Mouse (Mus musculus) intestine, postnatal 0 days (tissue): ENCODE measurements around the gene Trpv4. TPM values are rescaled to one million over a fixed set of nuclear protein-coding genes. Genes with fewer than 3 reads are reported as not detected.
A peak's percentile ranks its signal among the peaks of the same experiment; 100 is the strongest.

ENCODE experiments used
- ATAC-seq: fragments of 200-750 bp; cut with Nextera tagmentation; 2 replicates; pipeline ENCODE4 v1.8.0; 2017; ENCODE audit warnings: mild to moderate bottlenecking, moderate TSS enrichment, moderate library complexity
- H3K27ac ChIP-seq: fragments of 300-500 bp; sonication (generic); 2 replicates; pipeline ENCODE4 v1.5.1; 2014; ENCODE audit warnings: mild to moderate bottlenecking, low read depth, low read length, moderate library complexity
- H3K27me3 ChIP-seq: fragments of 300-500 bp; sonication (generic); replicated peaks from 2 replicates; pipeline ENCODE4 v1.6.1; 2014; ENCODE audit warnings: low read length, mixed read lengths; ENCODE audit not compliant: control insufficient read depth, insufficient read depth
- H3K36me3 ChIP-seq: fragments of 300-500 bp; sonication (generic); 2 replicates; pipeline ENCODE4 v1.6.1; 2014; ENCODE audit warnings: mild to moderate bottlenecking, moderate library complexity; ENCODE audit not compliant: control insufficient read depth, insufficient read depth
- H3K4me1 ChIP-seq: fragments of 300-500 bp; sonication (generic); replicated peaks from 2 replicates; pipeline ENCODE4 v1.6.1; 2014; ENCODE audit warnings: antibody characterized with exemption, low read length, mixed read lengths; ENCODE audit not compliant: control insufficient read depth, insufficient read depth
- H3K4me2 ChIP-seq: fragments of 300-500 bp; sonication (generic); replicated peaks from 2 replicates; pipeline ENCODE4 v1.6.1; 2014; ENCODE audit warnings: low read depth, mild to moderate bottlenecking, moderate library complexity
- H3K4me3 ChIP-seq: fragments of 300-500 bp; sonication (generic); 2 replicates; pipeline ENCODE4 v1.5.1; 2014; ENCODE audit warnings: low read depth, low read length
- H3K9ac ChIP-seq: fragments of 300-500 bp; sonication (generic); 2 replicates; pipeline ENCODE4 v1.6.1; 2014; ENCODE audit warnings: mild to moderate bottlenecking, low read depth, low read length
- H3K9me3 ChIP-seq: fragments of 300-500 bp; sonication (generic); 2 replicates; pipeline ENCODE4 v1.6.1; 2016; ENCODE audit warnings: mixed run types; ENCODE audit not compliant: control insufficient read depth
- CTCF ChIP-seq: sonication (generic); IDR thresholded peaks from 2 replicates; pipeline ENCODE4 v1.5.1; 2016; ENCODE audit warnings: low read depth, mild to moderate bottlenecking, control low read depth, antibody characterized with exemption, moderate library complexity
- whole genome bisulfite sequencing: fragments of 180-500 bp; shearing (Covaris S2); extraction: QIAGEN DNeasy Blood & Tissue Kit; methylation state at CpG from one replicate; pipeline ENCODE4 v1.1.7; 2014; 5-methylcytosine and 5-hydroxymethylcytosine counted together
- polyA plus RNA-seq: library from polyadenylated mRNA; unstranded; fragments of >200 nt; fragmentation: Nextera tagmentation; extraction: Ambion mirVana; gene quantifications from 2 replicates; pipeline ENCODE4 v1.2.1, GENCODE M21; 2015

Gene Trpv4
- polyA plus RNA-seq, 1 experiment from 2014 or later: 0.70 TPM

DNA sequence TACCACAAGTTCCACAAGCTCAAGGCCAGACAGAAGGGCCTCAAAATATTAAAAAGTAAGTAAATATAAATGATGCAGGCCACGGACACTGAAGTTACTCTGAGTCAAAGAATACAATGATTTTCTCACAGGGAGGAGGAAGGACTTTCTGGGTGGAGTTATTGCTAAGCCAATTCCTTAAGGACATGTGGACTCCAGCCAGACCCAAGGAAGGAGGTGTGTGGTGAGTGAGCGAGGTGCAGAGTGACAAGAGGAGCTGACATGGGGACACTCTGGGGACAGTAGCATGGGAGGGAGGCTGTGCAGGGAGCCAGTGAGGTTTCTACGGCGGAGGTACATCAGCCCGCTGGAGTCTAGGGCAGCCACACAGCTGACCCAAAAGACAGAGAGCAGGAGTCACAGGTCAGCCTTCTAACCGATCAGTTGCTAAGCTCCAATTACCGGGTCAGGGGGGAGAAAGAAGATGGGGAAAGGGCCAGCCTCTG is 28.5 kb upstream of the Trpv4 start:
- 68% methylated on average over 7 of the region's 7 CpGs for WGBS
- Histone ChIP-seq H3K9ac (no peak overlapping the region), H3K27ac (no peak overlapping the region), H3K27me3 (no peaks in the 10 kb centered on the region), H3K9me3 (no peaks in the 10 kb centered on the region), H3K4me2 (no peak overlapping the region), H3K4me1 (no peaks in the 10 kb centered on the region; the same call in 1 of the 2 replicates), H3K4me3 (no peak overlapping the region), H3K36me3 (no peaks in the 10 kb centered on the region)
- no peak for TF ChIP-seq CTCF
- ATAC-seq: no peak

DNA sequence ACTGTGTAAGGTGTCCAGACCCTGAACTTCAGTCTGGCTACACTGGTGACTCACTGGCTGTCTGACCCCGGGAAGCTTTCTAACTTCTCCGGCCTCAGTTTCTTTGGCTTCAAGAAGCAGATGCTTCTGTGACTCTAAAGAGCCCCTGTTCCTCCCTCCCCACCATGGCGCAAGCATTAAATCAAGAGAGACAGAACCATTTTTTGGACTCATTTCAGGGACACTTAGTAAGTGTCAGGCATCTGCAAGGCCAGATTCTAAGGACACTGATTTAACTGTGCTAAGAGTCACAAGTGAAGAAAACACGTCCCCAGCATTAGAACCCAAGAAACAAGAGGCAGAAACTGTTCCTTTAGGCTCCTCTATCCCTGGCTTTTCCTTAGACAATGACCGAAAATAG is 27.8 kb upstream of the Trpv4 start:
- no peak for ATAC-seq
- WGBS: 86% methylated on average over 5 of the region's 5 CpGs

DNA sequence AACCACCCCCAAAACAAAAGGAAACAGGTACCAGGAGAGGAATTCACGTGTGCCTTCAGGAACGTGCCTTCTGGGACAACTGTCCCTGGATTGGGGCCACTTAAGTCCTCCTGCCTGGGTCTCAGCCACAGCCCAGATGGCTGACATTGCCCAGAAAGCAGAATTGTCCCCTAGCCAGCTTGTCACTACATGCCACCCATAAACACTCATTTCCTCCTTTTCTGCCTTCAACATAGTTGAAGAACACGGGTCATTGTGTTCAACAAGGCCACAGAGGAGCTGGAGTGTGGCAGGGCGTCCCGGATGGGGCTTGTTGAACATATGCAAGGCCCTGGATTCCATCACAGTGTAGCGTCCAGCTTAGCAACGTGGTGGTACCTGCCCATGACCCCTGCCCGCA is 23.5 kb upstream of the Trpv4 start:
- Histone ChIP-seq H3K4me3 (no peak overlapping the region), H3K27ac (no peak overlapping the region), H3K9me3 (no peaks in the 10 kb centered on the region), H3K9ac (no peak overlapping the region), H3K36me3 (peaks cover 10% of the 10 kb centered on the region; the same call in 1 of the 2 replicates), H3K4me2 (no peak overlapping the region), H3K4me1 (no peaks in the 10 kb centered on the region; the same call in 1 of the 2 replicates), H3K27me3 (no peaks in the 10 kb centered on the region)
- no peak for ATAC-seq
- 77% methylated on average over 8 of the region's 8 CpGs for WGBS
- no peak for TF ChIP-seq CTCF

More for the DNA sequence above, 27.8 kb upstream of the Trpv4 start:
- no peaks in the 10 kb centered on the region for H3K27me3 ChIP-seq
- H3K4me1 ChIP-seq: no peaks in the 10 kb centered on the region; the same call in 1 of the 2 replicates
- no peaks in the 10 kb centered on the region for H3K9me3 ChIP-seq
- no peak overlapping the region for H3K4me2 ChIP-seq
- no peaks in the 10 kb centered on the region for H3K36me3 ChIP-seq
- no peak overlapping the region for H3K9ac ChIP-seq
- no peak overlapping the region for H3K4me3 ChIP-seq
- TF ChIP-seq CTCF: no peak
- no peak overlapping the region for H3K27ac ChIP-seq

DNA sequence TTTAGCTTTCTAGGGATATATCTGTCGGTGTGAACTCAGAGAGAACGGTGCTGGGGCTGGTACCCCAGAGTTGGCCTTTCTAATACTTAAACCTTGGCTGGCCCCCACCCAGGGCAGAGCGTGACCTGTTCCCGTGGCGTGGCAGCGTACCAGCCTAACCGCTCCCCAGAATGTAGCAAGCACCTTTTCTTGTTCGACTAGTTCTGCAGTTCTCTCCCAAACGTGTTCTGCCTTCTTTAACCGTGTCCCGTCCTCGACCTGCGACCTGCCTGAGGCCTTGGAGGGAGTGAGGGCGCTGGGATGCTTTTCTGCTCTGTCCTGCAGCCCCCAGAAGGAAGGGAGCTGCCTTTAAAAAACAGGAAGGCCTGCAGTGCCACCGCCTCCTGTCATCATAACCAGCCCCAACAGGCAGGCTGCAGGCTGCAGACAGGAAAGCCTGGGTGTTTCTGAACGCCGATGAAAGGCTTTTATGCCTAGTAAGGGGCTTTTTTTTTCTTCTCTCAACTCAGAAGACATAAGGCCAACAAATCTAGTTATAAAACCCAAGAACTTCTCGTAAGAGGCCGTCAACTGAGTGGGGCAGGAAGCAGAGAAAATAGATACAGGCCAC is 22.6 kb upstream of the Trpv4 start:
- no peak for TF ChIP-seq CTCF
- no peak for ATAC-seq
- 0 out of 2 replicates have a peak overlapping the region, but pooled peaks have one; percentile 11 for H3K9ac ChIP-seq
- H3K4me2 ChIP-seq: no peak overlapping the region
- no peak overlapping the region for H3K4me3 ChIP-seq
- no peak overlapping the region for H3K27ac ChIP-seq
- no peaks in the 10 kb centered on the region for H3K27me3 ChIP-seq
- H3K9me3 ChIP-seq: no peaks in the 10 kb centered on the region
- peaks cover 19% of the 10 kb centered on the region; the same call in 1 of the 2 replicates for H3K36me3 ChIP-seq
- no peaks in the 10 kb centered on the region for H3K4me1 ChIP-seq
- 54% methylated on average over 19 of the region's 19 CpGs for WGBS

DNA sequence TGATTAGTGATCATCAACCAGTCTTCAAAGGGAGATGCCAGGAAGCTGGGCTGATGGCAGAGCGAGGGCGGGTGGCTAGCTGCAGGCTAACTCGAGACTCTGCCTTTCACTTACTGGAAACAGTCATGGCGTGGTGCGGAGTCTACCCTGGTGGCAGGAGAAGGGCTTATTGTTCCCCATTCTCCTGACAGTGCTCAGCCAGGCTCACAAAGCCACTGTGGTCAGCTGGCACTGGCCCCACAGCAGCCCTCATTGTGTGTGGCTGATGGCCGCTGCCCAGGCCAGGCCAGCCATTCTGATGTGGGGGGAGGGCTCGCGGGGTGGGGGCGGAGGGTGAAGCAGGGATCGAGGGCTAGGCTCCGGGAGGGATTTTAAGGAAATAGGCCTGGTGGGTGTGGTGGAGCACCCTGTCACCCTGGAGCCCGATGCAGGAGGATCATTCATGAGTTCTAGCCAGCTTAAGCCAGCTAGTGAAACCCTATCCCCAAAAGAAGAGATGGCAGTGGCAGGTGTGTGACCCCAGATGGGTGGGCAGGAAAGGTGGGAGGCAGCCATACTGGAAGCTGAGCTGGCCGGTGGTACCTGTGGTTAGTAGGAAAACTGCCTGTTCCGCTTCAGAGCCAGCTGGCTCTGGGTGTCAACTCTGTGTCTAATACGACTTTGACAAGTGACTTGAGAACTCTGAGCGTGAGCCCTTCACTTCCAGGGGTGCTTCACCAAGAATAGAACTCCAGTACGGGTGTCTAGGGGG is 21.8 kb upstream of the Trpv4 start:
- no peak overlapping the region for H3K27ac ChIP-seq
- no peak overlapping the region for H3K4me3 ChIP-seq
- H3K4me2 ChIP-seq: no peak overlapping the region
- H3K36me3 ChIP-seq: peaks cover 25% of the 10 kb centered on the region; the same call in 1 of the 2 replicates
- ATAC-seq: no peak
- TF ChIP-seq CTCF: no peak
- H3K9me3 ChIP-seq: no peaks in the 10 kb centered on the region
- H3K9ac ChIP-seq: no peak overlapping the region
- WGBS: 79% methylated on average over 17 of the region's 17 CpGs
- H3K4me1 ChIP-seq: no peaks in the 10 kb centered on the region
- no peaks in the 10 kb centered on the region for H3K27me3 ChIP-seq

DNA sequence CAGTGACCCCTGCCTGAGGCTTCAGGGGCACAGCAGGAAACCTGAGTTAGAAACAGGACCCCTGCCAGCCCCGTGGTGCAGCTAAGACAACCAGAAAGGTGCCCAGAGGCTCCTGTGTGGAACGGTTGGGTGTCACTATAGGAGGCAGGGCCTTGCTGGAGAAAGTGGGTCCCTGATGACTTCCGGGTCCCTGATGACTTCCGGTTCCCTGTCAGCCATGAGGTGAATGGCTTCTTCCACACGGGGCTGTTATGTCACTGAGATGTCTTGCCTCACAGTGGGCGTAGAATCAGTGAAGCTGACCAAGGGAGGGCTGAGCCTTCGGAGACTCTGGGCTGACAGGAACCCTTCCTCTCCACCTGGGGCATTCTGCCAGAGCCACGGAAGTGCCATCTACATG is 16.4 kb upstream of the Trpv4 start:
- H3K4me1 ChIP-seq: no peaks in the 10 kb centered on the region
- H3K27ac ChIP-seq: no peak overlapping the region
- H3K36me3 ChIP-seq: peaks cover 42% of the 10 kb centered on the region
- H3K4me3 ChIP-seq: no peak overlapping the region
- ATAC-seq: no peak
- no peaks in the 10 kb centered on the region for H3K9me3 ChIP-seq
- no peak overlapping the region for H3K9ac ChIP-seq
- H3K4me2 ChIP-seq: no peak overlapping the region
- TF ChIP-seq CTCF: no peak
- WGBS: 88% methylated on average over 8 of the region's 8 CpGs
- H3K27me3 ChIP-seq: no peaks in the 10 kb centered on the region
